Mouse (Mus musculus) myocyte (in vitro differentiated cells): ENCODE results near the gene Nos1ap.

Source experiments
- MAX ChIP-seq: IDR thresholded peaks from one replicate; pipeline ENCODE4 v1.6.1; 2011; ENCODE audit warnings: low read depth, mild to moderate bottlenecking, control low read depth
- MYOG ChIP-seq, 3 experiments: IDR thresholded peaks; one replicate each; pipeline ENCODE4 v1.6.1; 2011; ENCODE audit warnings: control low read depth in 2 of 3, low read depth in 2 of 3, mild to moderate bottlenecking in 2 of 3; ENCODE audit not compliant: insufficient read length in 2 of 3, control insufficient read depth in 1 of 3, insufficient read depth in 1 of 3
- POLR2A ChIP-seq: IDR thresholded peaks from one replicate; pipeline ENCODE4 v1.6.1; 2011; ENCODE audit warnings: low read depth, mild to moderate bottlenecking, control low read depth, moderate library complexity; ENCODE audit not compliant: insufficient read length
- TCF12 ChIP-seq: IDR thresholded peaks from one replicate; pipeline ENCODE4 v1.6.1; 2011; ENCODE audit warnings: mild to moderate bottlenecking, control low read depth; ENCODE audit not compliant: poor library complexity, insufficient read depth, severe bottlenecking

DNA sequence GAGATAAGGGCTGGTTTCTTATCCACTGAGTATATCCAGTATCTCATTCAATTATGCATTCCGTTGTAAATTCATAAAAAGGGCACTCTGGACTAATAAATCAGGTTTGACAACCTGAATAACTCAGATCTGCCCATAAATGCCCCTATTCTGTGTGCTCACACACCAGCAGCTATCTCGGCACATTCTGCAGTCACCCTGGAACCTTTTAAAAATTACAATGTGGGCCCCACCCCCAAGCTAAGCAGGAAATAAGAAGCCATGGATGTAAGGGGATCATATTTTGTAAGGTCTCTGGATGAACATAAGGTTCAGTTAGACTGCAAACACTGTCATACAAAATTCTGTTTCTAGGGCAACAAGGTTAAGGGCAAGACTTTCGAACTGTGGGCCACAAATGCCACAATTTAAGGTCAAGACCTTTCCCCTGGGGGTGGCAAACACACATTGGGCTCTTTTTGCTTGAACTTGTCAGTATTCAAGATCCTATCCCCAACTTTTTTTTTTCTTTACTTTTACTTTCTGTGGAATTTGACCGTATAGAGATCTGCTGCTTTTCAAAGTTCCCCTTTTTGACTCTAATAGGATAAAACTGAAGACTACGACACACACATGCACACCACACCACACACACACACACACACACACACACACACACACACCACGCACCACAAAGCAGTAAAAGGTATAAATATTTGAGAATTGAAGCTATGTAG lies 13.5 kb downstream of the Nos1ap start:
- TF ChIP-seq POLR2A (no peak), MAX (no peak), TCF12 (no peak), MYOG (IDR thresholded peaks at IDR 0.05; ENCODE audit: control insufficient read depth in 1 of 3, insufficient read depth in 1 of 3, insufficient read length in 2 of 3, low read depth in 2 of 3) (no peak)
